8 mouse cellular contexts compared by ENCODE assay signal in the genomic region with DNA sequence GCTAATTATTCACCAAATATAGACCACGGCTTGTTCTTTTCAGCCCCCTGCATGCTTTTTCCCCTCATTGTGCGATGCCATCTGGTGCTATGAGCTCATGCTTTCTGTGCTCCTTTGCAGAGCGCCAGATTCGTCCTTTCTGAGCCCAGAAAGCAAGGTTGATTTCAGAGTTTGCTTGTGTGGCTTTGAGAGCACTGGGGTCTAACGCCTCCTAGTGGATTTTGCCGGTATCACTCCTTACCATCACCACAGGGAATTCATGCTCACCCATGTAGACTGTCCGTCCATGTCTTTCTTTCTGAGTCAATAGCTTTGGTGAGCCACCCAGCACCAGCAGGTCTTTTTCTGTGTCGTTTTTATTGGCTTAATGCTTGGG. TPM values are rescaled to one million over a fixed set of nuclear protein-coding genes. Genes with fewer than 3 reads are reported as not detected.
DNase-seq lines count a peak whose midpoint lies in the region; ATAC-seq lines count a peak whose summit lies in the region.

No protein-coding gene starts in this region.

- DNase-seq in CD4-positive, CD25-positive, alpha-beta regulatory T cell, adult 2 months (ENCODE audit: low read depth, low spot score) = peak; percentile 59
- peak; percentile 76 to 92 for DNase-seq in cerebellum, postnatal 4 days (ENCODE audit: low spot score in 2 of 2)
- DNase-seq in gastrocnemius, adult 8-10 months (ENCODE audit: low spot score in 2 of 2) = peak; percentile 32 to 48
- DNase-seq in hindlimb bud, embryonic 11.5 days (ENCODE audit: extremely low spot score, low read depth, low spot score) = peak; percentile 82
- peak; percentile 88 to 91 for DNase-seq in left cerebral cortex, adult 18-20 months (ENCODE audit: low spot score in 2 of 2)
- DNase-seq in right cerebral cortex, postnatal 10 days (ENCODE audit: low spot score in 2 of 2) = peak; percentile 91

- ATAC-seq in CD4-positive, CD25-positive, alpha-beta regulatory T cell, adult 4 months = no peak
- peak; percentile 83 for ATAC-seq in megakaryocyte, adult 5-6 weeks (ENCODE audit: poor library complexity, severe bottlenecking)

RNA-seq across cellular contexts. Expression of gene Tmem178, which starts 38.0 kb away (rescaled TPM):
- not detected for polyA plus RNA-seq in CD4-positive, CD25-positive, alpha-beta regulatory T cell, adult 4 months (2017; shearing (Covaris generic))
- total RNA-seq in gastrocnemius, adult 8-10 months (2022) = under 1 TPM; 0.22 to 0.67 (median 0.34) TPM
- 100 to 1,000 TPM; 104 to 117 TPM for total RNA-seq in left cerebral cortex, adult 18-20 months (2021)
- 2.4 and 2.7 TPM in 2 replicates for total RNA-seq in megakaryocyte, adult 5-6 weeks (2015)
- 0.62 and 1.4 TPM in 2 replicates for total RNA-seq in megakaryocyte, adult 5-6 weeks (2017)

Comparison
In these comparisons a context has a peak if more than half of its experiments do, and no peak if none do; other contexts are left out.
1. DNase-seq: peak in every context shown above with its lines; median percentile 91 in right cerebral cortex, postnatal 10 days; 90 in left cerebral cortex, adult 18-20 months; 84 in cerebellum, postnatal 4 days; 82 in hindlimb bud, embryonic 11.5 days; 59 in CD4-positive, CD25-positive, alpha-beta regulatory T cell, adult 2 months; 40 in gastrocnemius, adult 8-10 months.
2. RNA of gene Tmem178, which starts 38.0 kb away (total RNA-seq): 104 to 117 TPM in left cerebral cortex, adult 18-20 months; 0.62 to 2.7 TPM in megakaryocyte, adult 5-6 weeks and 0.22 to 0.67 TPM in gastrocnemius, adult 8-10 months; every median in the first group is over 10 times any median in the second.